Mouse (Mus musculus) cerebellum, adult 2 months (tissue): ENCODE measurements at regions not wholly inside any gene's neighbourhood (a gene's known extent, or its start where the extent isn't known, plus 50 kb on each side); places are given as distances from the start of the nearest gene placed in this dataset.

Source experiments
- CTCF ChIP-seq: fragments of 200-500 bp; IDR thresholded peaks from 2 replicates; pipeline ENCODE4 v1.5.1; 2011; ENCODE audit warnings: low read depth, mild to moderate bottlenecking, control low read depth, low read length, moderate library complexity, borderline replicate concordance; ENCODE audit not compliant: insufficient read depth
- POLR2A ChIP-seq: fragments of 200-500 bp; IDR thresholded peaks from 2 replicates; pipeline ENCODE4 v1.6.1; 2011; ENCODE audit warnings: low read length, control low read depth, borderline replicate concordance; ENCODE audit not compliant: insufficient read depth

- peak; percentile 66 for TF ChIP-seq CTCF
- TF ChIP-seq POLR2A, result no peak
These were observed 166.9 kb downstream of the Bmp7 start for GRCm38 (mm10) chr2:172773176-172773575.
